Mouse (Mus musculus) stomach, postnatal 0 days (tissue): ENCODE data around the gene Nckap5. TPM values are rescaled to one million over a fixed set of nuclear protein-coding genes. Genes with fewer than 3 reads are reported as not detected.
A peak's percentile ranks its signal among the peaks of the same experiment; 100 is the strongest.

Experiments
- ATAC-seq: fragments of 200-750 bp; cut with Nextera tagmentation; 2 replicates; pipeline ENCODE4 v1.8.0; 2017; ENCODE audit not compliant: low FRiP score, low TSS enrichment
- DNase-seq: peaks from one replicate; pipeline ENCODE4 v3.0.0-alpha.2; 2016; ENCODE audit warnings: low spot score
- H3K27ac ChIP-seq: fragments of 300-500 bp; sonication (generic); replicated peaks from 2 replicates; pipeline ENCODE4 v1.5.1; 2014; ENCODE audit warnings: mild to moderate bottlenecking, control low read depth
- H3K27me3 ChIP-seq: fragments of 300-500 bp; sonication (generic); 2 replicates; pipeline ENCODE4 v1.6.1; 2014; ENCODE audit warnings: low read length; ENCODE audit not compliant: control insufficient read depth, insufficient read depth
- H3K36me3 ChIP-seq: fragments of 300-500 bp; sonication (generic); 2 replicates; pipeline ENCODE4 v1.6.1; 2014; ENCODE audit warnings: low read length, mixed read lengths; ENCODE audit not compliant: control insufficient read depth, insufficient read depth
- H3K4me1 ChIP-seq: fragments of 300-500 bp; sonication (generic); replicated peaks from 2 replicates; pipeline ENCODE4 v1.6.1; 2014; ENCODE audit warnings: antibody characterized with exemption; ENCODE audit not compliant: control insufficient read depth, insufficient read depth
- H3K4me2 ChIP-seq: fragments of 300-500 bp; sonication (generic); replicated peaks from 2 replicates; pipeline ENCODE4 v1.6.1; 2014; ENCODE audit warnings: low read depth, mild to moderate bottlenecking, control low read depth, moderate library complexity
- H3K4me3 ChIP-seq: fragments of 300-500 bp; sonication (generic); 2 replicates; pipeline ENCODE4 v1.5.1; 2014; ENCODE audit warnings: low read depth, low read length, control low read depth
- H3K9ac ChIP-seq: fragments of 300-500 bp; sonication (generic); 2 replicates; pipeline ENCODE4 v1.6.1; 2014; ENCODE audit warnings: mild to moderate bottlenecking, low read length, control low read depth, mixed read lengths
- H3K9me3 ChIP-seq: fragments of 300-500 bp; sonication (generic); 2 replicates; pipeline ENCODE4 v1.6.1; 2016; ENCODE audit warnings: low read length; ENCODE audit not compliant: control insufficient read depth
- CTCF ChIP-seq: IDR thresholded peaks from 2 replicates; pipeline ENCODE4 v1.5.1; 2016; ENCODE audit warnings: antibody characterized with exemption, low read depth, mild to moderate bottlenecking, moderate library complexity
- EP300 ChIP-seq: optimal IDR thresholded peaks from 2 replicates; pipeline ENCODE3; 2016; ENCODE audit warnings: antibody characterized with exemption
- WGBS: fragments of 180-500 bp; shearing (Covaris S2); extraction: QIAGEN DNeasy Blood & Tissue Kit; methylation state at CpG from one replicate; pipeline ENCODE4 v1.1.7; 2014; 5-methylcytosine and 5-hydroxymethylcytosine counted together
- polyA plus RNA-seq: library from polyadenylated mRNA; unstranded; fragments of >200 nt; fragmentation: Nextera tagmentation; extraction: Ambion mirVana; gene quantifications from 2 replicates; pipeline ENCODE4 v1.2.1, GENCODE M21; 2015

Nckap5 gene
- polyA plus RNA-seq, 1 experiment from 2014 or later: 1.9 TPM

DNA sequence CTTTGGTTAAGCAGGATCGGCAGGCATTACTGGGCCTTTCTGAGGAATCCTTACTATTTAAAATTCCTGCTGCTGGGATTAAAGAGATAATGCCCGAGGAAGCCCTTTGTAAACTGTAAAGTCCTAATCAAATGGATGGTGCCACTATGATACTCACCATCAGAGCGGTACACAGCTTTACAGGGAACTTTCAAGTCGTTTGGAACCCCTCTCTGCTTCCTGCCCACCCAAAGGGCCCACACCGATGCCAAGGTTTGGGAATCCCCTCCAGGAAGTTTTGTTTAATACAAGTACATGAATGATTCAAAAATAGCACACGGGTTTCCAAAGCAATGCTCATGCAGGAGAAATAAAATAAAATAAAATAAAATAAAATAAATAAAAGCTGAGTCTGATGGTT lies 340.3 kb downstream of the Nckap5 start:
- ATAC-seq (no peak), DNase-seq (no peak)
- Histone ChIP-seq H3K4me2 (no peak overlapping the region), H3K36me3 (no peaks in the 10 kb centered on the region), H3K4me1 (no peaks in the 10 kb centered on the region; the same call in 1 of the 2 replicates), H3K4me3 (no peak overlapping the region), H3K27me3 (no peaks in the 10 kb centered on the region), H3K9me3 (no peaks in the 10 kb centered on the region), H3K27ac (no peak overlapping the region), H3K9ac (no peak overlapping the region)
- WGBS: 23% methylated on average over 6 of the region's 6 CpGs
- TF ChIP-seq CTCF: no peak
- no peak for TF ChIP-seq EP300

DNA sequence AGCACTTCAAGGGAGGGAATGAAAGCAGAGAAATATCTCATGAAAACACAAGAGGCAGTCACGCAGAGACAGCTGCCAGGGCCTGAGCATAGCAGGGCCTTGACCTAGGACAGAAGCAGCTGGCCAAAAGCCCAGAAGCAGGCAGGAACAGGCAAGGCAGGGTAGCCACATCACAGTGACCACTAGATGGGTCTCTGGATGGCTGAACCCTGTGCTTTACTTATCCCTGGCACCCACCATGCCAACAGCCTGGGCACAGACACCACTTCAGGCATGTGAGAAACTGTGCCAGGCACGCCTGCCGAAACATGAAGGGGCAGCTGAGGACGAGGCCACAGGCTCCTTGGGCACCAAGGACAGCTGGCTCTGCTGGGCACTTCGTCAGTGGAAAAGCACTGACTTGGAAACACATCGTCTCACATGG lies 345.9 kb downstream of the Nckap5 start:
- ATAC-seq: no peak
- Histone ChIP-seq H3K36me3 (no peaks in the 10 kb centered on the region), H3K9me3 (no peaks in the 10 kb centered on the region), H3K27me3 (no peaks in the 10 kb centered on the region), H3K4me2 (no peak overlapping the region), H3K9ac (no peak overlapping the region), H3K4me1 (no peaks in the 10 kb centered on the region; the same call in 1 of the 2 replicates), H3K27ac (no peak overlapping the region), H3K4me3 (no peak overlapping the region)
- WGBS: 66% methylated on average over 6 of the region's 6 CpGs
- TF ChIP-seq EP300 (no peak), CTCF (0 out of 2 replicates have a peak, but pooled peaks have one; percentile 10)
- no peak for DNase-seq

DNA sequence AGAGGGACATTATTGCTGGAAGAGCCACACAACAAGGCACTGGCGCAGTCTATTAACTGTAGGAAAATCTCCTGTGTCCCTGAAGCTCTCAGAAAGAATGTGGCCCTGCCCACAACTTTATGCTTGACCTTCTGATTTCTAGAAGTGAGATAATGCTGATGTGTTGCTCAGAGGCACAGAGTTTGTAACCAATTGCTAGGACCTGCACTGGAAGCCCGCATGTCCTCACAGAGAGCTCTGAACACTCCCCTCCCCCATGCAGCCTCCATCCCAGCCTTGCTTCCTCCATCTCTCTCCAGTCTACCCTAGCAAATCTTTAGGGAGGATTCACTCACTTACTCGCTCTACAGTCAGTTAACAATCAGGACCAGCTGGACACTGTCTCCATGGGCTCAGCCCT lies 346.9 kb downstream of the Nckap5 start:
- ATAC-seq (no peak), DNase-seq (no peak)
- TF ChIP-seq CTCF (no peak), EP300 (no peak)
- H3K4me3 ChIP-seq: no peak overlapping the region
- no peaks in the 10 kb centered on the region for H3K27me3 ChIP-seq
- WGBS: 76% methylated on average over 3 of the region's 3 CpGs
- H3K4me2 ChIP-seq: no peak overlapping the region
- no peaks in the 10 kb centered on the region; the same call in 1 of the 2 replicates for H3K4me1 ChIP-seq
- H3K9ac ChIP-seq: no peak overlapping the region
- no peaks in the 10 kb centered on the region for H3K36me3 ChIP-seq
- no peak overlapping the region for H3K27ac ChIP-seq
- no peaks in the 10 kb centered on the region for H3K9me3 ChIP-seq

DNA sequence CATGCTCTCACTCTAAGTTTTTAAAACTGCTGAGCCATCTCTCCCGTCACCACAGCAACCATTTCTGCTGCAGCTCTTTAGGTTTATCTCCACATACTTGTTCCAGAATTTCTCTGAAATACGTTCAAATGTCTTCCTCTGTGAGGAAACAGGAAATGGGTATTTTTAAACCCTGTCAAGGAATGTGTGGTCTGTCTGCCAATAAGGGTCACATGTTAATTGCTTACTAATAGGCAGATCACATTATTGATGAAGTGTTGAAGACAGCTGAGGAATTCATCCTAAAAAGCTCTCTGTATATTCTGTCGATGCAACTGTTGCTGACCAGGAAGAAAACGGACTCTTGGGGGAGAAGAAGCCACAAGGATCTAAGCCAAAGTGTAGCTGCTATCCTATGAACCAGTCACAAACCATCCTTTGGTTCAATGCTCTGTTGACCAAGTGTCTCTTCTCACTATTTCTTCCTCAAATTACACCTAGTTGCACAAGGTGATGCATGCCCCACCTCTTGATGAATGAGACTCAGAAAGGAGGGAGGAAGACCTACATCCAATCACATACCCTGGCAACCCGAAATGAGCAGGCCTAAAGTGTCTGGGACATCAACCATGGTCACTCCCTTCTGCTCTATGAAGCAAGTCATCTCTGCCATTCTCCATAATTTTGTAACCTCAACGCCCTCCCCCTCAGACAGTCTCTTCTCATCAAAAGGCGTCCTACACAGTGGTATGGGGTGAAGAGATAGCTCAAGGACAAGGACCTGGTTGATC lies 349.0 kb downstream of the Nckap5 start:
- Histone ChIP-seq H3K4me3 (no peak overlapping the region), H3K4me1 (no peaks in the 10 kb centered on the region; the same call in 1 of the 2 replicates), H3K27me3 (no peaks in the 10 kb centered on the region), H3K4me2 (no peak overlapping the region), H3K9ac (no peak overlapping the region), H3K9me3 (no peaks in the 10 kb centered on the region), H3K27ac (no peak overlapping the region), H3K36me3 (no peaks in the 10 kb centered on the region)
- TF ChIP-seq EP300 (no peak), CTCF (no peak)
- WGBS: 68% methylated on average over 7 of the region's 7 CpGs
- ATAC-seq (no peak), DNase-seq (no peak)

DNA sequence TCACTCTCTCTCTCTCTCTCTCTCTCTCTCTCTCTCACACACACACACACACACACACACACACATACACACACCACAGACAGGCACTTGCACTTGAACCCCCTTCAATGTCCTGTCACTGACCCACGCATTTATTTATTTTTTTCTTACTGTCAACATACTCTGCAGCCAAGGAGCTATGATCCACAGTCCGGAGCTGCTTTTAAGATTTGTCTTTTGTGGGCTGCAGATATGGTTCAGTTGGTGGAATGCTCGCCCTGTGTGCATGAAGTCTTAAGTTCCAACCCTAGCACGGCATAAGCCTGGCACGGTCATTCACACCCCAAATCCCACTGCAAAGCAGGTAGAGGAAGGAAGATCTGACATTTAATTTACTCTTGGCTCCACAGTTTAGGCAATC lies 357.6 kb downstream of the Nckap5 start:
- Histone ChIP-seq H3K4me3 (no peak overlapping the region), H3K36me3 (no peaks in the 10 kb centered on the region), H3K4me1 (no peaks in the 10 kb centered on the region), H3K27ac (no peak overlapping the region), H3K4me2 (no peak overlapping the region), H3K27me3 (no peaks in the 10 kb centered on the region), H3K9me3 (no peaks in the 10 kb centered on the region), H3K9ac (no peak overlapping the region)
- WGBS: 40% methylated on average over 5 of the region's 5 CpGs
- ATAC-seq: no peak
- DNase-seq: no peak
- TF ChIP-seq CTCF (no peak), EP300 (no peak)

DNA sequence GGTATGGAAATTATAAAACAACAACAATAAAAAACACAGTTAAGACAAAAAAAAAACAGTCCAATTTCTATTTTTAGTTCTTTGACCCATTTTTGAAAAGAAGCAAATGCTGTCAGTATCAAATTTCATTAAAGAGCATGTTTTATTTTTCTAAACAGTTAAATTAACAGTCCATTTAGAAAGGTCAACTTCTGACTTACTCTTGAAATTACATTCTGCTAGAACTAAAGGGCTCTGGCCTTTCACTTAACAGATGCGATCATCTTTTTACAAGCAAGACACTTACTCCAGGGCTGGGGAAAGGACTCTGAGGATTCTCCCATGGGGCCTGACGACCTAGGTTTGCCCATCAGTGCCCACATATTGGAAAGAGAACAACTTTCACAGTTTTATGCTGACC lies 359.2 kb downstream of the Nckap5 start:
- Histone ChIP-seq H3K9ac (no peak overlapping the region), H3K4me1 (no peaks in the 10 kb centered on the region), H3K27ac (no peak overlapping the region), H3K36me3 (no peaks in the 10 kb centered on the region), H3K27me3 (no peaks in the 10 kb centered on the region), H3K4me2 (no peak overlapping the region), H3K9me3 (no peaks in the 10 kb centered on the region), H3K4me3 (no peak overlapping the region)
- WGBS: 61% methylated on average over 2 of the region's 2 CpGs
- DNase-seq: no peak
- TF ChIP-seq EP300 (no peak), CTCF (no peak)
- ATAC-seq: no peak
